Mouse (Mus musculus) kidney, embryonic 16.5 days (tissue): ENCODE data around the gene Schip1. TPM values are rescaled to one million over a fixed set of nuclear protein-coding genes. Genes with fewer than 3 reads are reported as not detected.

Experiments
- ATAC-seq: fragments of 200-750 bp; cut with Nextera tagmentation; 2 replicates; pipeline ENCODE4 v1.8.0; 2017; ENCODE audit warnings: moderate TSS enrichment; ENCODE audit not compliant: low FRiP score, low TSS enrichment
- H3K27ac ChIP-seq: fragments of 300-500 bp; sonication (generic); 2 replicates; pipeline ENCODE4 v1.5.1; 2014; ENCODE audit warnings: low read length
- H3K27me3 ChIP-seq: fragments of 300-500 bp; sonication (generic); 2 replicates; pipeline ENCODE4 v1.6.1; 2014; ENCODE audit warnings: low read length, control low read depth, mixed read lengths; ENCODE audit not compliant: insufficient read depth
- H3K36me3 ChIP-seq: fragments of 300-500 bp; sonication (generic); 2 replicates; pipeline ENCODE4 v1.6.1; 2014; ENCODE audit warnings: low read length, control low read depth, mixed read lengths; ENCODE audit not compliant: insufficient read depth
- H3K4me1 ChIP-seq: fragments of 300-500 bp; sonication (generic); 2 replicates; pipeline ENCODE4 v1.6.1; 2014; ENCODE audit warnings: low read length, control low read depth, mixed read lengths; ENCODE audit not compliant: insufficient read depth
- H3K4me2 ChIP-seq: fragments of 300-500 bp; sonication (generic); replicated peaks from 2 replicates; pipeline ENCODE4 v1.6.1; 2014; ENCODE audit warnings: low read depth, low read length
- H3K4me3 ChIP-seq: fragments of 300-500 bp; sonication (generic); 2 replicates; pipeline ENCODE4 v1.5.1; 2014; ENCODE audit warnings: mild to moderate bottlenecking, low read length
- H3K9ac ChIP-seq: fragments of 300-500 bp; sonication (generic); replicated peaks from 2 replicates; pipeline ENCODE4 v1.6.1; 2014; ENCODE audit warnings: low read length
- H3K9me3 ChIP-seq: fragments of 300-500 bp; sonication (generic); 2 replicates; pipeline ENCODE4 v1.6.1; 2016; ENCODE audit warnings: low read length, control low read depth
- WGBS: fragments of 180-500 bp; shearing (Covaris S2); extraction: QIAGEN DNeasy Blood & Tissue Kit; methylation state at CpG from one replicate; pipeline ENCODE4 v1.1.7; 2014; 5-methylcytosine and 5-hydroxymethylcytosine counted together
- polyA plus RNA-seq: library from polyadenylated mRNA; unstranded; fragments of >200 nt; fragmentation: Nextera tagmentation; extraction: Ambion mirVana; gene quantifications from 2 replicates; pipeline ENCODE4 v1.2.1, GENCODE M21; 2015

The Schip1 gene
- polyA plus RNA-seq, 1 experiment from 2014 or later: 48.9 TPM

- no peak for ATAC-seq
- Histone ChIP-seq H3K9ac (no peak overlapping the region), H3K27ac (no peak overlapping the region), H3K4me3 (no peak overlapping the region), H3K27me3 (no peaks in the 10 kb centered on the region), H3K4me1 (no peaks in the 10 kb centered on the region), H3K9me3 (no peaks in the 10 kb centered on the region), H3K36me3 (no peaks in the 10 kb centered on the region), H3K4me2 (no peak overlapping the region)
- 47% methylated on average over 7 of the region's 7 CpGs for WGBS
Measured at GRCm38 (mm10) chr3:68637960-68638359, 573.4 kb downstream of the Schip1 start.

- H3K27ac ChIP-seq: no peak overlapping the region
- no peak overlapping the region for H3K9ac ChIP-seq
- no peaks in the 10 kb centered on the region for H3K36me3 ChIP-seq
- H3K9me3 ChIP-seq: no peaks in the 10 kb centered on the region
- ATAC-seq: no peak
- 94% methylated on average over 1 of the region's 1 CpGs for WGBS
- no peak overlapping the region for H3K4me2 ChIP-seq
- no peak overlapping the region for H3K4me3 ChIP-seq
- no peaks in the 10 kb centered on the region for H3K27me3 ChIP-seq
- no peaks in the 10 kb centered on the region for H3K4me1 ChIP-seq
Measured at GRCm38 (mm10) chr3:68638703-68639102, 574.1 kb downstream of the Schip1 start.

- Histone ChIP-seq H3K27me3 (no peaks in the 10 kb centered on the region), H3K4me1 (no peaks in the 10 kb centered on the region), H3K9ac (no peak overlapping the region), H3K27ac (no peak overlapping the region), H3K9me3 (no peaks in the 10 kb centered on the region), H3K4me2 (no peak overlapping the region), H3K4me3 (no peak overlapping the region), H3K36me3 (no peaks in the 10 kb centered on the region)
- 79% methylated on average over 7 of the region's 7 CpGs for WGBS
- ATAC-seq: no peak
Measured at GRCm38 (mm10) chr3:68642935-68643334, 578.3 kb downstream of the Schip1 start.

GRCm38 (mm10) chr3:68646387-68647130 lies 582.0 kb downstream of the Schip1 start:
- Histone ChIP-seq H3K36me3 (no peaks in the 10 kb centered on the region), H3K9me3 (no peaks in the 10 kb centered on the region), H3K4me2 (no peak overlapping the region), H3K4me3 (no peak overlapping the region), H3K27ac (no peak overlapping the region), H3K4me1 (no peaks in the 10 kb centered on the region), H3K27me3 (no peaks in the 10 kb centered on the region), H3K9ac (no peak overlapping the region)
- peak; percentile 20; the same call in 1 of the 2 replicates for ATAC-seq
- WGBS: 81% methylated on average over 6 of the region's 6 CpGs

- ATAC-seq: peak; percentile 60; the same call in 1 of the 2 replicates
- Histone ChIP-seq H3K27me3 (no peaks in the 10 kb centered on the region), H3K27ac (no peak overlapping the region), H3K9me3 (no peaks in the 10 kb centered on the region), H3K9ac (no peak overlapping the region), H3K4me2 (no peak overlapping the region), H3K4me1 (no peaks in the 10 kb centered on the region), H3K36me3 (no peaks in the 10 kb centered on the region), H3K4me3 (no peak overlapping the region)
- 41% methylated on average over 3 of the region's 3 CpGs for WGBS
Measured at GRCm38 (mm10) chr3:68647282-68647681, 582.7 kb downstream of the Schip1 start.

- 80% methylated on average over 3 of the region's 3 CpGs for WGBS
Measured at GRCm38 (mm10) chr3:68650251-68650650, 585.6 kb downstream of the Schip1 start.

GRCm38 (mm10) chr3:68656607-68657352 lies 592.2 kb downstream of the Schip1 start:
- H3K27ac ChIP-seq: no peak overlapping the region
- ATAC-seq: peak; percentile 19; the same call in 1 of the 2 replicates
- WGBS: 62% methylated on average over 4 of the region's 4 CpGs
- H3K9ac ChIP-seq: no peak overlapping the region
- H3K4me2 ChIP-seq: no peak overlapping the region
- H3K4me3 ChIP-seq: no peak overlapping the region
- H3K36me3 ChIP-seq: no peaks in the 10 kb centered on the region
- no peaks in the 10 kb centered on the region for H3K27me3 ChIP-seq
- no peaks in the 10 kb centered on the region for H3K9me3 ChIP-seq
- H3K4me1 ChIP-seq: peaks cover 8% of the 10 kb centered on the region

More at GRCm38 (mm10) chr3:68650251-68650650, 585.6 kb downstream of the Schip1 start:
- Histone ChIP-seq H3K9me3 (no peaks in the 10 kb centered on the region), H3K27me3 (no peaks in the 10 kb centered on the region), H3K4me1 (no peaks in the 10 kb centered on the region), H3K4me3 (no peak overlapping the region), H3K36me3 (no peaks in the 10 kb centered on the region), H3K4me2 (no peak overlapping the region), H3K27ac (no peak overlapping the region), H3K9ac (no peak overlapping the region)
- ATAC-seq: no peak

- 17% methylated on average over 9 of the region's 9 CpGs for WGBS
- H3K36me3 ChIP-seq: no peaks in the 10 kb centered on the region
- no peak overlapping the region for H3K27ac ChIP-seq
- H3K9ac ChIP-seq: no peak overlapping the region
- no peak overlapping the region for H3K4me2 ChIP-seq
- no peaks in the 10 kb centered on the region for H3K27me3 ChIP-seq
- H3K9me3 ChIP-seq: no peaks in the 10 kb centered on the region
- ATAC-seq: 0 out of 2 replicates have a peak, but pooled peaks have one; percentile 12
- no peak overlapping the region for H3K4me3 ChIP-seq
- H3K4me1 ChIP-seq: peaks cover 8% of the 10 kb centered on the region
Measured at GRCm38 (mm10) chr3:68657589-68658245, 593.1 kb downstream of the Schip1 start.

GRCm38 (mm10) chr3:68659996-68660395 lies 595.4 kb downstream of the Schip1 start:
- ATAC-seq: no peak
- no peaks in the 10 kb centered on the region for H3K9me3 ChIP-seq
- no peaks in the 10 kb centered on the region for H3K36me3 ChIP-seq
- no peak overlapping the region for H3K27ac ChIP-seq
- no peak overlapping the region for H3K4me3 ChIP-seq
- H3K27me3 ChIP-seq: no peaks in the 10 kb centered on the region
- WGBS: 94% methylated on average over 6 of the region's 6 CpGs
- H3K9ac ChIP-seq: no peak overlapping the region
- no peak overlapping the region for H3K4me2 ChIP-seq
- peaks cover 13% of the 10 kb centered on the region for H3K4me1 ChIP-seq
